Mouse (Mus musculus) heart, embryonic 15.5 days (tissue): ENCODE results near the gene Prtn3. TPM values are rescaled to one million over a fixed set of nuclear protein-coding genes. Genes with fewer than 3 reads are reported as not detected.
A peak's percentile ranks its signal among the peaks of the same experiment; 100 is the strongest.

Source experiments
- ATAC-seq: fragments of 200-750 bp; cut with Nextera tagmentation; replicated peaks from 2 replicates; pipeline ENCODE4 v1.8.0; 2017; ENCODE audit warnings: low read depth, moderate TSS enrichment; ENCODE audit not compliant: insufficient number of reproducible peaks, insufficient read depth, low FRiP score
- H3K27ac ChIP-seq: fragments of 300-500 bp; sonication (generic); 2 replicates; pipeline ENCODE4 v1.5.1; 2015; ENCODE audit warnings: mild to moderate bottlenecking, inconsistent platforms
- H3K27me3 ChIP-seq: fragments of 300-500 bp; sonication (generic); 2 replicates; pipeline ENCODE4 v1.6.1; 2015; ENCODE audit warnings: inconsistent platforms
- H3K36me3 ChIP-seq: fragments of 300-500 bp; sonication (generic); 2 replicates; pipeline ENCODE4 v1.6.1; 2015; ENCODE audit warnings: mild to moderate bottlenecking, inconsistent platforms
- H3K4me1 ChIP-seq: fragments of 300-500 bp; sonication (generic); replicated peaks from 2 replicates; pipeline ENCODE4 v1.6.1; 2015; ENCODE audit warnings: inconsistent platforms
- H3K4me2 ChIP-seq: fragments of 300-500 bp; sonication (generic); 2 replicates; pipeline ENCODE4 v1.6.1; 2015; ENCODE audit warnings: inconsistent platforms, mild to moderate bottlenecking, moderate library complexity
- H3K4me3 ChIP-seq: fragments of 300-500 bp; sonication (generic); 2 replicates; pipeline ENCODE4 v1.5.1; 2015; ENCODE audit warnings: mild to moderate bottlenecking, inconsistent platforms
- H3K9ac ChIP-seq: fragments of 300-500 bp; sonication (generic); 2 replicates; pipeline ENCODE4 v1.6.1; 2015; ENCODE audit warnings: mild to moderate bottlenecking, inconsistent platforms
- H3K9me3 ChIP-seq: fragments of 300-500 bp; sonication (generic); replicated peaks from 2 replicates; pipeline ENCODE4 v1.6.1; 2016; ENCODE audit warnings: inconsistent platforms
- WGBS: fragments of 180-500 bp; shearing (Covaris S2); methylation state at CpG from one replicate; pipeline ENCODE4 v1.1.7; 2015; ENCODE audit warnings: mixed read lengths; 5-methylcytosine and 5-hydroxymethylcytosine counted together
- microRNA-seq: library from miRNA; unstranded; fragments of <30 nt; microRNA quantifications from one replicate; pipeline ENCODE4, GENCODE M21; 2016
- polyA plus RNA-seq: library from polyadenylated mRNA; unstranded; fragments of >200 nt; fragmentation: Nextera tagmentation; extraction: Ambion mirVana; gene quantifications from 2 replicates; pipeline ENCODE4 v1.2.1, GENCODE M21; 2015

The Prtn3 gene
- polyA plus RNA-seq, 1 experiment from 2014 or later = 1.1 TPM

DNA sequence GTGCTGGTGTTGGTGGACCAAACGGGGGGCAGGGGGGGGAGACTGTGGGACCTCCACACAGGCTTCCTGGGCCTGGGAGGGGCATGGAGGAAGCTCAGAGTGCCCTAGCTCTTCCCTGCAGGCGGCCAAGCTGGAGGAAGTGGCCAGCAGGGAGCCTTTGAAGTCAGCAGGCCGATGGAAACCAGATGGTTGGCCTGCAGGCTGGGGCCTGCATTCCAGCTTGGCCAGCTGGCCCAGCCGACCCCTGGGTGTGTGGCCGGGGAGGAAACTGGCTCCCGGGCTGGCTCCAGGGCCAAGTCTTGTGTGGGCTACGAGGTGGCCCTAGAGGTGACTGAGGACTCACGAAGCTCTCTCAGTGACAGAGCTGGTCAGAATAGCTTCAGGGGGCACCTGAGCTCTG is 58.5 kb downstream of the Prtn3 start:
- 16% methylated on average over 8 of the region's 8 CpGs for WGBS
- Histone ChIP-seq H3K27me3 (no peaks in the 10 kb centered on the region), H3K9ac (no peak overlapping the region), H3K4me1 (peaks cover 85% of the 10 kb centered on the region), H3K4me3 (no peak overlapping the region), H3K27ac (0 out of 2 replicates have a peak overlapping the region, but pooled peaks have one; percentile 13), H3K9me3 (no peaks in the 10 kb centered on the region), H3K4me2 (peak overlapping the region; percentile 5; the same call in 1 of the 2 replicates), H3K36me3 (peaks cover 12% of the 10 kb centered on the region)
- no peak for ATAC-seq

Small RNA genes lying within 50 kb of the gene (microRNA-seq; reads per million reads assigned to microRNA genes)
- gene Mir6910 = 1.1 reads per million

Other genes starting within 250 kb of the Prtn3 start
- gene Shc2, start 236.6 kb upstream of the Prtn3 start, polyA plus RNA-seq = 2.0 and 3.9 TPM in 2 replicates
- not detected in 2 replicates for gene Odf3l2, start 228.7 kb upstream of the Prtn3 start, polyA plus RNA-seq
- 1.4 and 1.9 TPM in 2 replicates for gene Madcam1, start 209.9 kb upstream of the Prtn3 start, polyA plus RNA-seq
- gene Tpgs1, start 205.1 kb upstream of the Prtn3 start, polyA plus RNA-seq = 39.5 and 46.8 TPM in 2 replicates
- 86.7 and 98.4 TPM in 2 replicates for gene Cdc34, start 192.3 kb upstream of the Prtn3 start, polyA plus RNA-seq
- 1.1 TPM in 2 replicates for gene Gzmm, start 185.5 kb upstream of the Prtn3 start, polyA plus RNA-seq
- gene Bsg, start 170.0 kb upstream of the Prtn3 start, polyA plus RNA-seq = 998 and 1,017 TPM in 2 replicates
- 0.08 and 0.09 TPM in 2 replicates for gene Hcn2, start 157.8 kb upstream of the Prtn3 start, polyA plus RNA-seq
- 30.0 and 36.5 TPM in 2 replicates for gene Polrmt, start 127.9 kb upstream of the Prtn3 start, polyA plus RNA-seq
- gene Fgf22, start 119.4 kb upstream of the Prtn3 start, polyA plus RNA-seq = 0.06 and 0.16 TPM in 2 replicates
- gene Rnf126, start 107.5 kb upstream of the Prtn3 start, polyA plus RNA-seq = 54.0 and 65.5 TPM in 2 replicates
- 29.0 and 30.9 TPM in 2 replicates for gene Fstl3, start 97.2 kb upstream of the Prtn3 start, polyA plus RNA-seq
- gene Prss57, start 83.5 kb upstream of the Prtn3 start, polyA plus RNA-seq = 0.49 and 5.1 TPM in 2 replicates
- 57.8 and 73.1 TPM in 2 replicates for gene Palm, start 80.9 kb upstream of the Prtn3 start, polyA plus RNA-seq
- gene Misp, start 53.5 kb upstream of the Prtn3 start, polyA plus RNA-seq = 0.81 and 1.3 TPM in 2 replicates
- 89.6 and 162 TPM in 2 replicates for gene Ptbp1, start 20.0 kb upstream of the Prtn3 start, polyA plus RNA-seq
- gene Plppr3, start 158 bp downstream of the Prtn3 start, polyA plus RNA-seq = 8.6 and 15.3 TPM in 2 replicates
- 0.25 and 2.0 TPM in 2 replicates for gene Elane, start 11.8 kb downstream of the Prtn3 start, polyA plus RNA-seq
- not detected in 2 replicates for gene Cfd, start 16.4 kb downstream of the Prtn3 start, polyA plus RNA-seq
- gene Med16, start 34.4 kb downstream of the Prtn3 start, polyA plus RNA-seq = 34.8 and 45.7 TPM in 2 replicates
- gene Gm26602, start 36.4 kb downstream of the Prtn3 start, polyA plus RNA-seq = 15.7 TPM in 1 of 2 replicates, not detected in the other
- 0.34 and 0.51 TPM in 2 replicates for gene Kiss1r, start 42.5 kb downstream of the Prtn3 start, polyA plus RNA-seq
- gene R3hdm4, start 46.7 kb downstream of the Prtn3 start, polyA plus RNA-seq = 95.2 and 118 TPM in 2 replicates
- gene Arid3a, start 52.6 kb downstream of the Prtn3 start, polyA plus RNA-seq = 2.1 and 3.7 TPM in 2 replicates
- 56.7 and 66.6 TPM in 2 replicates for gene Wdr18, start 85.7 kb downstream of the Prtn3 start, polyA plus RNA-seq
- 0.24 and 0.28 TPM in 2 replicates for gene Grin3b, start 96.2 kb downstream of the Prtn3 start, polyA plus RNA-seq
- gene Tmem259, start 109.9 kb downstream of the Prtn3 start, polyA plus RNA-seq = 16.2 and 19.6 TPM in 2 replicates
- 208 and 243 TPM in 2 replicates for gene Cnn2, start 114.1 kb downstream of the Prtn3 start, polyA plus RNA-seq
- gene Abca7, start 122.0 kb downstream of the Prtn3 start, polyA plus RNA-seq = 2.1 and 3.9 TPM in 2 replicates
- gene Arhgap45, start 142.2 kb downstream of the Prtn3 start, polyA plus RNA-seq = 4.7 and 14.4 TPM in 2 replicates
- 115 and 136 TPM in 2 replicates for gene Polr2e, start 165.3 kb downstream of the Prtn3 start, polyA plus RNA-seq
- 628 and 658 TPM in 2 replicates for gene Gpx4, start 172.7 kb downstream of the Prtn3 start, polyA plus RNA-seq
- gene Sbno2, start 231.1 kb downstream of the Prtn3 start, polyA plus RNA-seq = 8.3 and 13.9 TPM in 2 replicates
- gene Stk11, start 241.3 kb downstream of the Prtn3 start, polyA plus RNA-seq = 10.0 and 14.2 TPM in 2 replicates